Mouse (Mus musculus): ENCODE results near the gene Olig3. TPM values are rescaled to one million over a fixed set of nuclear protein-coding genes. Genes with fewer than 3 reads are reported as not detected.
A peak's percentile ranks its signal among the peaks of the same experiment; 100 is the strongest.

The Olig3 gene
- total and polyA plus RNA-seq, 2 experiments from 2014 or later: 0.65 TPM; not detected in 1

DNA sequence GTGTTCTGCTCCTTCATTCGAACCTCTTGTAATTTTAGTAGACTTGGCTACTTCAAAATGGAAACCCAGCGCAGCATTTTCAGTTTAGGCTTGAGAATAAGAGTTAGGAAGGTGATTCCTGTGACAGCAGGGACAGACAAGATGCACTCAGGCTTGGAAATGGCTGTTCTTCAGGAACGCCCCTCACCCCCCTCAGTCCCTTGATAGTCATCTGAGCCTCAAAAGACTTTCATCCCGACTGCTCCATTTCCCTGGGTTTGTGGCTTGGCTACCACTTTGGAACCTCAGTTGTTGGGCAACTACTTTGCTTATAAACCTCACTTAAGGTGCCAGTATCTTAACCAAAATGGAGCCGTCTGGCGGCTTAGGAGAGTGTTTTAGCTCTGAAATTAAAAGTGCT lies 2.2 kb upstream of the Olig3 start:
- no peaks in the 10 kb centered on the region for H3K4me1 ChIP-seq (ENCODE audit: insufficient read depth)
- no peak for DNase-seq
- no peaks in the 10 kb centered on the region for H3K36me3 ChIP-seq (ENCODE audit: insufficient read depth)
- H3K27me3 ChIP-seq (ENCODE audit: insufficient read depth, low read length): peaks cover 76% of the 10 kb centered on the region
- no peak overlapping the region for H3K9ac ChIP-seq
- H3K4me3 ChIP-seq (ENCODE audit: low read depth, low read length): no peak overlapping the region
- TF ChIP-seq CTCF (IDR thresholded peaks at IDR 0.05; ENCODE audit: low read depth): no peak
- ATAC-seq: no peak
- no peak overlapping the region for H3K4me2 ChIP-seq (ENCODE audit: low read depth)
- H3K27ac ChIP-seq (ENCODE audit: low read depth, low read length): no peak overlapping the region
- whole genome bisulfite sequencing: 6% methylated on average over 6 of the region's 6 CpGs
- H3K9me3 ChIP-seq (ENCODE audit: low read length): no peaks in the 10 kb centered on the region

DNA sequence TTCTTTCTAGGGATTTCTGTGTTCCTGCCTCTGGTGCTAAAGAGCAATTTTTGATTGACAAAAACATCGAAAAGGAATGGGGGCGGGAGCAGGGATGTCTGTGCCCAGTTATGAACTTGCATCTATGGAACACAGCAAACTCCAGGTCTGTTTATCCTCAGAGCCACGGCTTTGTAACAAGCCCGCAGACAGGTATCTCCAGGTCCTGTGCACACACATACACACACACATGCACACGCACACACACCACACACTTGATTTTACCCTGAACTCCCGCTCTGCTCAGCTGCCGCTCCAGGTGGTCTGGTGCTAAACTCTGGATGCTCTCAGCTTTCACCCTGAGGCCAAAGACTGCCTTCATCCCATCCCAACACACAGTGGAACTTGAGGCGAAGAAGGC lies 1.3 kb upstream of the Olig3 start:
- Histone ChIP-seq H3K4me3 (ENCODE audit: low read depth, low read length) (no peak overlapping the region), H3K9me3 (ENCODE audit: low read length) (no peaks in the 10 kb centered on the region), H3K9ac (no peak overlapping the region), H3K36me3 (ENCODE audit: insufficient read depth) (no peaks in the 10 kb centered on the region), H3K4me2 (ENCODE audit: low read depth) (no peak overlapping the region), H3K27ac (ENCODE audit: low read depth, low read length) (no peak overlapping the region), H3K4me1 (ENCODE audit: insufficient read depth) (no peaks in the 10 kb centered on the region), H3K27me3 (ENCODE audit: insufficient read depth, low read length) (peaks cover 85% of the 10 kb centered on the region)
- no peak for TF ChIP-seq CTCF (IDR thresholded peaks at IDR 0.05; ENCODE audit: low read depth)
- WGBS: 5% methylated on average over 8 of the region's 8 CpGs
- ATAC-seq (no peak), DNase-seq (peak; percentile 30)

DNA sequence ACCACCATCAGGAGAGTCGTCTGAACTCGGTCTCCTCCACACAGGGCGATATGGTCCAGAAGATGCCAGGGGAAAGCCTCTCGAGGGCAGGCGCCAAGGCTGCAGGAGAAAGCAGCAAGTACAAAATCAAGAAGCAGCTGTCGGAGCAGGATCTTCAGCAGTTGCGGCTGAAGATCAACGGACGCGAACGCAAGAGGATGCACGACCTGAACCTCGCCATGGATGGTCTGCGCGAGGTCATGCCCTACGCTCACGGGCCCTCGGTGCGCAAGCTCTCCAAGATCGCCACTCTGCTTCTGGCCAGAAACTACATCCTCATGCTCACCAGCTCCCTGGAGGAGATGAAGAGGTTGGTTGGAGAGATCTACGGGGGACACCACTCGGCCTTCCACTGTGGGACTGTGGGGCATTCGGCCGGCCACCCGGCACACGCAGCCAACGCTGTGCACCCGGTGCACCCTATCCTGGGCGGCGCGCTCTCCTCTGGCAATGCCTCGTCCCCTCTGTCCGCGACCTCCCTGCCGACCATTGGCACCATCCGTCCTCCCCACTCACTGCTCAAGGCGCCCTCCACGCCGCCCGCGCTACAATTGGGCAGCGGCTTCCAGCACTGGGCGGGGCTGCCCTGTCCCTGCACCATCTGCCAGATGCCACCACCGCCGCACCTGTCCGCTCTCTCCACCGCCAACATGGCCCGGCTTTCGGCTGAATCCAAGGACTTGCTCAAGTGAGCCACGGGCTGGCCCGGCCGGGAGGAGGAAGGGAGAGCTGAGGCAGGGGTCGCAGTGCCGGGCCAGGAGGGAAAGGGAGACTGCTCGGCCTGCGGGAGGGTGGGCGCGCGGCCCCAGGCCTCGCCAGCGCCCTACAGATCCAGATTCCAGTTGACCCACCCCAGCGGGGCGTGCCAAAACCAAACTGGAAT lies 648 bp downstream of the Olig3 start:
- Histone ChIP-seq H3K27me3 (ENCODE audit: insufficient read depth, low read length) (peaks cover 96% of the 10 kb centered on the region), H3K4me1 (ENCODE audit: insufficient read depth) (no peaks in the 10 kb centered on the region), H3K27ac (ENCODE audit: low read depth, low read length) (no peak overlapping the region), H3K9me3 (ENCODE audit: low read length) (no peaks in the 10 kb centered on the region), H3K4me2 (ENCODE audit: low read depth) (peak overlapping the region; percentile 17; the same call in 1 of the 2 replicates), H3K36me3 (ENCODE audit: insufficient read depth) (no peaks in the 10 kb centered on the region), H3K4me3 (ENCODE audit: low read depth, low read length) (peak overlapping the region; percentile 9; the same call in 1 of the 2 replicates), H3K9ac (no peak overlapping the region)
- no peak for TF ChIP-seq CTCF (IDR thresholded peaks at IDR 0.05; ENCODE audit: low read depth)
- ATAC-seq: peak; percentile 39
- WGBS: under 1% methylated on average over 63 of the region's 63 CpGs
- no peak for DNase-seq

DNA sequence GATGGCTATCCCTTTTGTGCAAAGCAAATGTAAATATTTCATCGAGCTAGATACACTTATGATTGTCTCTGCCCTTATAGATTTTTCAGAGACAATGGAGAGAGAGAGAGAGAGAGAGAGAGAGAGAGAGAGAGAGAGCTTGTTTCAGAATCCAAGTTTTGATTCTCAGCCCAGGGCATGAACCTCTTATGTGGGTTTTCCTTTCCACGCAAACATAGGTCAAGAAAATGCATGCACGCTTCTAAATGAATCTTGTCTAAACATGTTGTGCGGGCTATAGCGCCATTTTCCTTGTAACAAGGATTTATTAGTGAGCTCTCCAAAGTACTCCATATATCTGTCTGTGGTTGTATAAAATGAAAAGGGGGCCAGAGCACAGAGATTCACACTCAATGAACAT lies 1.5 kb downstream of the Olig3 start:
- Histone ChIP-seq H3K4me2 (ENCODE audit: low read depth) (no peak overlapping the region), H3K9me3 (ENCODE audit: low read length) (no peaks in the 10 kb centered on the region), H3K4me1 (ENCODE audit: insufficient read depth) (no peaks in the 10 kb centered on the region), H3K27me3 (ENCODE audit: insufficient read depth, low read length) (peaks cover 96% of the 10 kb centered on the region), H3K27ac (ENCODE audit: low read depth, low read length) (no peak overlapping the region), H3K4me3 (ENCODE audit: low read depth, low read length) (no peak overlapping the region), H3K36me3 (ENCODE audit: insufficient read depth) (no peaks in the 10 kb centered on the region), H3K9ac (no peak overlapping the region)
- ATAC-seq: no peak
- TF ChIP-seq CTCF (IDR thresholded peaks at IDR 0.05; ENCODE audit: low read depth): no peak
- DNase-seq: no peak
- 22% methylated on average over 5 of the region's 5 CpGs for WGBS

DNA sequence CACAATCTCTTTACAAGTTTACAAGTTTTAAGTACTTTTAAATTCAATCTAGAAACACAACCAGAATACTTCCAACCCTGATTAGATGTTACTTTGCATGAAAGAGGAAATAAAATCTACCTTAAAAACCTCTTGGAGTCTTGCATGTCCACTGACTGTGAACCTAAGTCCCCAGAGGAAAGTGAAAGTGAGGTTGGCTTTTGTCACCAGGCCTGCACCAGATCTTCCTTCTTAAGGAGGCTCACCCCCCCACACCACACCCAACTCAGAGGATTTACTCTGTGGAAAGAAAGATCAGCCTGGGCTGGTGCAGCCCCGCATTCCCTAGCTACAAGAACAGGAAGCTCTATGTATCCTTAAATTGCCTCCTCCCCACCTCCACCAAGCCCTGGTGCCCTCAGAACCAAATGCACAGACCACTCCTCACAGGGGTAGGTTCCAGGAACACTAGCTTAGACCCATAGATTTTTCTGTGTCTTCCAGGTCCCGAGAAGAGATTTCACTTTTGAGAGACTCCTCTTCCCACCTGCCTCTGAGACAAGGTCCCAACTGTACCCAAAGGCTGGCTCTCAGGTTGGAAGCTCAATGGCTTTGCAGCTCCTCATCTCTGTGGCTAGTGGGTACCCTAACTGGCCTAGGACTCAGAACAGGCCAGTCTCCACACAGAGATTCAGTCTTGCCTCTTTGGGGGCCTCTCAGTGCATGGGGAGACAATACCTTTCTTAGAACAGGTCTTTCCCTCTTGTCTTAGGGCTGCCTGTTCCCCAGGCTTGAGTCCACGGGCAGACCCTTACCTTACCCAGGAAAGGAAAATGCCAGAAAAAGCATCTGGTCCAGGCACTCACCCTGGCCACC lies 4.3 kb downstream of the Olig3 start:
- no peak for ATAC-seq
- peaks cover 97% of the 10 kb centered on the region for H3K27me3 ChIP-seq (ENCODE audit: insufficient read depth, low read length)
- no peak overlapping the region for H3K4me3 ChIP-seq (ENCODE audit: low read depth, low read length)
- no peaks in the 10 kb centered on the region for H3K36me3 ChIP-seq (ENCODE audit: insufficient read depth)
- no peak for DNase-seq
- TF ChIP-seq CTCF (IDR thresholded peaks at IDR 0.05; ENCODE audit: low read depth): no peak
- H3K9me3 ChIP-seq (ENCODE audit: low read length): no peaks in the 10 kb centered on the region
- H3K9ac ChIP-seq: no peak overlapping the region
- WGBS: 14% methylated on average over 3 of the region's 3 CpGs
- no peak overlapping the region for H3K4me2 ChIP-seq (ENCODE audit: low read depth)
- H3K4me1 ChIP-seq (ENCODE audit: insufficient read depth): no peaks in the 10 kb centered on the region
- no peak overlapping the region for H3K27ac ChIP-seq (ENCODE audit: low read depth, low read length)

DNA sequence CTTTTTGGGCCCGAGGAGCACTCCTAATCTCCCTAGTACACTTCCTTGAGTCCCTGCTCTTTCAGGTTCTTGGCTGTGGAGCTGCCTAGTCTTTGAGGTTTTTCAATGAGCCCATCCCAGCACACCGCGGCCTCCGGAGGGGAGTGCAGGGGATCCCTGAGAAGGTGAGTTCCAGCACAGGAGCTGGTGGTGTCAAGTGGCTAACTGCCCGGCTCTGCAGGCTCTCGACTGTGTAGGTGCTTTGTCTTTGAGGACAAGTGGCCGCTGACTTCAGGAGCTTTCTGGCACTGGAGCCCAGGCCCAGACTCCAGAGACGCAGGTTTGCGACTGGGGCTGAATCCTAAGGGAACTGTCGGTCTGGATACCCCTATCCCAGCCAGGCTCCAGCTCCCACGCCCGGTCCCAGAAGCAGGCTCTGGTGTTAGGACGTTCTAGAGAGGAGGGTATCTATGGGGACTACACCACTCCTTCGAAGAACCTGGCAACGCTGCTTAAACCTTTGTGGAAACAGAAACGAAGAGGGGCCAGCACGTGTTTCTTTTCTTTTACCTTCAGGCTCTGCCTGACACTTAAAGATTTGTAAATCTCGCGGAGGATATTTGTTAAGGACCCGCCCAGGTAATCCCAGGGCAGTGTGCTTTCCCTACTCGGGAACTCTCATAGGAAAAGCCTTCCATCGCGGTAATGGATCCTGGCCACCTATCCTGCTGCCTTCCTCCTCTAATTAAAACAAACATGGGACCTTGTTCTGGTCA lies 5.4 kb downstream of the Olig3 start:
- H3K9ac ChIP-seq: no peak overlapping the region
- no peak for DNase-seq
- no peak overlapping the region for H3K4me3 ChIP-seq (ENCODE audit: low read depth, low read length)
- H3K4me2 ChIP-seq (ENCODE audit: low read depth): no peak overlapping the region
- no peak for ATAC-seq
- no peak overlapping the region for H3K27ac ChIP-seq (ENCODE audit: low read depth, low read length)
- H3K9me3 ChIP-seq (ENCODE audit: low read length): no peaks in the 10 kb centered on the region
- no peaks in the 10 kb centered on the region for H3K4me1 ChIP-seq (ENCODE audit: insufficient read depth)
- H3K27me3 ChIP-seq (ENCODE audit: insufficient read depth, low read length): peaks cover 93% of the 10 kb centered on the region
- WGBS: 5% methylated on average over 23 of the region's 23 CpGs
- TF ChIP-seq CTCF (IDR thresholded peaks at IDR 0.05; ENCODE audit: low read depth): no peak
- H3K36me3 ChIP-seq (ENCODE audit: insufficient read depth): no peaks in the 10 kb centered on the region

Data from forebrain, postnatal 0 days (tissue).